Mouse (Mus musculus) E14TG2a.4 (cell line): Measurements from ENCODE around the gene Gm20388.

ENCODE experiments used
- CTCF ChIP-seq: conservative IDR thresholded peaks from 2 replicates; pipeline ENCODE4 v1.5.1; 2014; ENCODE audit warnings: low read length
- POU5F1 ChIP-seq: IDR thresholded peaks from 2 replicates; pipeline ENCODE4 v1.6.1; 2014; ENCODE audit warnings: low read length, borderline replicate concordance

DNA sequence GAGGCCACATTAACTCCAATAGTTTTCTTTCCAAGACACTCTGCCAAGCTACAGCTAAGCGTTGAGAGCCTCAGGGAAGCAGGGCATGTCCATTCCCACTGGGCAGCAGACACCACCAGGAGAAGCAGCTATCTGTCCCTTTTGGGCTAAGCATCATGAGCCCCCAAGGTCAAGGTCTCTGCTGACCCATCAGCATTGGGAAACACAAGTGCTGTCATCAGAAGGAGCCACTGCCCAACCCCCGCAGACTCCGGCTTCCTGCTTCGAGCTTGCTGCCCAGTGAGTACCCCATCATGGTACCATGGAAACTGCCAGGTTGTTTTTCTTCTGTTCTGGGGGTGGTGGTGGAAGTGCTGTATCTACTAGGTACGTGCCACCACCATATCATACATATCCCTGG, 1957.6 kb downstream of the Gm20388 start:
- TF ChIP-seq CTCF (no peak), POU5F1 (no peak)
